Mouse (Mus musculus) hindbrain, embryonic 11.5 days (tissue): ENCODE measurements around the gene Tgm4. TPM values are rescaled to one million over a fixed set of nuclear protein-coding genes. Genes with fewer than 3 reads are reported as not detected.

Experiments used
- ATAC-seq: fragments of 200-750 bp; cut with Nextera tagmentation; 2 replicates; pipeline ENCODE4 v1.8.0; 2017; ENCODE audit warnings: mild to moderate bottlenecking, moderate TSS enrichment, moderate library complexity; ENCODE audit not compliant: low FRiP score
- DNase-seq: peaks from one replicate; pipeline ENCODE4 v3.0.0-alpha.2; 2015; ENCODE audit warnings: low spot score
- H3K27ac ChIP-seq: fragments of 300-500 bp; sonication (generic); 2 replicates; pipeline ENCODE4 v1.5.1; 2014; ENCODE audit warnings: mild to moderate bottlenecking, low read depth, low read length
- H3K27me3 ChIP-seq: fragments of 300-500 bp; sonication (generic); 2 replicates; pipeline ENCODE4 v1.6.1; 2014; ENCODE audit warnings: mild to moderate bottlenecking, low read length, moderate library complexity, mixed read lengths; ENCODE audit not compliant: control insufficient read depth, insufficient read depth
- H3K36me3 ChIP-seq: fragments of 300-500 bp; sonication (generic); 2 replicates; pipeline ENCODE4 v1.6.1; 2014; ENCODE audit warnings: mild to moderate bottlenecking, low read length, moderate library complexity, mixed read lengths; ENCODE audit not compliant: control insufficient read depth, insufficient read depth
- H3K4me1 ChIP-seq: fragments of 300-500 bp; sonication (generic); replicated peaks from 2 replicates; pipeline ENCODE4 v1.6.1; 2014; ENCODE audit warnings: low read length, mixed read lengths; ENCODE audit not compliant: control insufficient read depth, insufficient read depth
- H3K4me2 ChIP-seq: fragments of 300-500 bp; sonication (generic); replicated peaks from 2 replicates; pipeline ENCODE4 v1.6.1; 2014; ENCODE audit warnings: mild to moderate bottlenecking, low read depth, low read length
- H3K4me3 ChIP-seq: fragments of 300-500 bp; sonication (generic); 2 replicates; pipeline ENCODE4 v1.5.1; 2014; ENCODE audit warnings: low read depth, low read length
- H3K9ac ChIP-seq: fragments of 300-500 bp; sonication (generic); 2 replicates; pipeline ENCODE4 v1.6.1; 2014; ENCODE audit warnings: low read depth, low read length
- H3K9me3 ChIP-seq: fragments of 300-500 bp; sonication (generic); 2 replicates; pipeline ENCODE4 v1.6.1; 2016; ENCODE audit warnings: low read length; ENCODE audit not compliant: control insufficient read depth
- WGBS: fragments of 180-500 bp; shearing (Covaris S2); extraction: QIAGEN DNeasy Blood & Tissue Kit; methylation state at CpG from one replicate; pipeline ENCODE4 v1.1.7; 2014; 5-methylcytosine and 5-hydroxymethylcytosine counted together
- polyA plus RNA-seq: library from polyadenylated mRNA; unstranded; fragments of >200 nt; fragmentation: Nextera tagmentation; extraction: Ambion mirVana; gene quantifications from 2 replicates; pipeline ENCODE4 v1.2.1, GENCODE M21; 2014

Tgm4 gene
- polyA plus RNA-seq: 0.37 and 0.42 TPM in 2 replicates

- 85% methylated on average over 4 of the region's 4 CpGs for WGBS
- ATAC-seq (no peak), DNase-seq (no peak)
- H3K9me3 ChIP-seq: no peaks in the 10 kb centered on the region
- no peaks in the 10 kb centered on the region for H3K4me1 ChIP-seq
- H3K27ac ChIP-seq: no peak within 1 kb of the TSS
- H3K4me2 ChIP-seq: no peak within 1 kb of the TSS
- H3K27me3 ChIP-seq: no peaks in the 10 kb centered on the region
- H3K4me3 ChIP-seq: no peak within 1 kb of the TSS
- no peak within 1 kb of the TSS for H3K9ac ChIP-seq
- H3K36me3 ChIP-seq: no peaks in the 10 kb centered on the region
Measured at GRCm38 (mm10) chr9:123034426-123034825, at the start of gene Tgm4. Tgm4 (plus strand) TSS chr9:123034726.

DNA sequence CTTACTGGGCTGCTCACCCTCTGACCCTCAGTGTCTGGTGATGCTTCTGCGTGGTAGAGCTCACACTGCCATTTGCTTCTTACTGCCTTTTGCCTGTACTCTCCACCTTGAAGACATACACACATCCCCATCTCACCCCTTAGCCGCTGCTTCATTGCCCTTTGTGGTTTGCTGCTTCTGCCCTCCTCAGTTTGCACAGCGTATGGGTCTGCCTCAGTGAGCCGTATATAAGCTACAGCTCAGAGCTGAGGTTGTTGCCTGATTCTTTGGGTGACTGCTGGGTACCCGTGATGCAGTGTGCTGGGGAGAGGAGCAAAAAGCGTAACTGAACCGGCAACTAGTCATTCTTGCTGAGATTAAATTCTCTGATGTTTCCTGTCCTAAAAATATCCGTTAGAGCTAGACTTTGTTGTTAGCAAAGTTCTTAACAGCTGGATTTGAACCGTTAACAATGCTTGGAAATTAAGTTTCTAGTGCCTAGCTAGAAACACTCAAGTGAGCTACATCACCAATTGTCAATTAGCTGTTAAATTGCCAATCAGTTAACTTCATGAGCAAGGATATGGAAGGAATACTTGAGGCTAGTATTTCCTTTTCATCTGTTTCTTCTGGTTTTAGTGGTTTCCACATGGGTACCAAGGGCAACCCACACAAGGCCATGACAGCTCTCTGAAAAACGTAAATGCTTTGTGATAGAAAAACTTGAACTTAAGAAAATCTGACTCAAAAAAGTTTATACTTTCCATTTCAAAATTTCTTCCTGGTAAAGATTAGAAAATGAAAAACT is 35.9 kb upstream of the Tgm4 start:
- Histone ChIP-seq H3K4me2 (no peak overlapping the region), H3K4me1 (no peaks in the 10 kb centered on the region), H3K9ac (no peak overlapping the region), H3K36me3 (0 out of 2 replicates have a peak, but pooled peaks cover 4% of the 10 kb centered on the region), H3K9me3 (no peaks in the 10 kb centered on the region), H3K4me3 (no peak overlapping the region), H3K27me3 (no peaks in the 10 kb centered on the region), H3K27ac (no peak overlapping the region)
- ATAC-seq (no peak), DNase-seq (no peak)
- 96% methylated on average over 10 of the region's 10 CpGs for WGBS

GRCm38 (mm10) chr9:122999193-122999586 is 35.3 kb upstream of the Tgm4 start:
- Histone ChIP-seq H3K27me3 (no peaks in the 10 kb centered on the region), H3K9me3 (no peaks in the 10 kb centered on the region), H3K36me3 (0 out of 2 replicates have a peak, but pooled peaks cover 4% of the 10 kb centered on the region), H3K4me1 (no peaks in the 10 kb centered on the region), H3K4me3 (no peak overlapping the region), H3K9ac (no peak overlapping the region), H3K4me2 (no peak overlapping the region), H3K27ac (no peak overlapping the region)
- DNase-seq (no peak), ATAC-seq (no peak)
- WGBS: 96% methylated on average over 4 of the region's 4 CpGs

DNA sequence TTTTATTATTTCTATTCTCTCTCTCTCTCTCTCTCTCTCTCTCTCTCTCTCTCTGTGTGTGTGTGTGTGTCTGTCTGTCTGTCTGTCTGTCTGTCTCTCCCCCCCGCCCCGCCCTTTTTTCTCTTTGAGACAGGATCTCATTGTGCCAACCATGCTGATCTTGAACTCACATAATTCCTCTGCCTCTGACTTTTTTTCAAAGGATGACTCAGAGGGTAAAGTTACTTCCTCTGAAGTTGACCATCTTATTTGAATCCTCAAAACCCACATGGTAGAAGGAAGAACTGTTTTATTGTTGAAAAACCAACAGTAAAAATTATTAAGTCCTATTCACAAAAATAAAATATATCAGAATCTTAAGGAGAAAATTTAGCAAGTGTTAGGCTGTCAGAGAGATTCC is 29.8 kb upstream of the Tgm4 start:
- ATAC-seq: no peak
- Histone ChIP-seq H3K4me1 (no peaks in the 10 kb centered on the region), H3K9ac (no peak overlapping the region), H3K4me3 (no peak overlapping the region), H3K4me2 (no peak overlapping the region), H3K9me3 (no peaks in the 10 kb centered on the region), H3K27me3 (no peaks in the 10 kb centered on the region), H3K27ac (no peak overlapping the region), H3K36me3 (0 out of 2 replicates have a peak, but pooled peaks cover 4% of the 10 kb centered on the region)
- no peak for DNase-seq
- 95% methylated on average over 2 of the region's 2 CpGs for WGBS

- DNase-seq (no peak), ATAC-seq (no peak)
- no peak overlapping the region for H3K9ac ChIP-seq
- H3K4me1 ChIP-seq: no peaks in the 10 kb centered on the region
- peaks cover 7% of the 10 kb centered on the region; the same call in 1 of the 2 replicates for H3K36me3 ChIP-seq
- no peak overlapping the region for H3K4me2 ChIP-seq
- H3K4me3 ChIP-seq: no peak overlapping the region
- no peak overlapping the region for H3K27ac ChIP-seq
- WGBS: 83% methylated on average over 6 of the region's 6 CpGs
- H3K9me3 ChIP-seq: no peaks in the 10 kb centered on the region
- no peaks in the 10 kb centered on the region for H3K27me3 ChIP-seq
Measured at GRCm38 (mm10) chr9:123006071-123006470, 28.5 kb upstream of the Tgm4 start.

GRCm38 (mm10) chr9:123020995-123021631 is 13.4 kb upstream of the Tgm4 start, which contains the start of gene Tmem42:
Tmem42 (plus strand) TSS chr9:123021326.
- H3K9me3 ChIP-seq: no peaks in the 10 kb centered on the region
- peaks cover 5% of the 10 kb centered on the region; the same call in 1 of the 2 replicates for H3K36me3 ChIP-seq
- peak; percentile 97 for ATAC-seq
- peak within 1 kb of the TSS; percentile 85 for H3K27ac ChIP-seq
- peak within 1 kb of the TSS; percentile 72 for H3K4me2 ChIP-seq
- peak; percentile 87 for DNase-seq
- no peaks in the 10 kb centered on the region; the same call in 1 of the 2 replicates for H3K4me1 ChIP-seq
- peak within 1 kb of the TSS; percentile 60 for H3K4me3 ChIP-seq
- WGBS: 1% methylated on average over 47 of the region's 69 CpGs
- H3K9ac ChIP-seq: peak within 1 kb of the TSS; percentile 79
- no peaks in the 10 kb centered on the region for H3K27me3 ChIP-seq

- DNase-seq (no peak), ATAC-seq (peak; percentile 64)
- H3K9ac ChIP-seq: no peak overlapping the region; the same call in 1 of the 2 replicates
- H3K4me2 ChIP-seq: peak overlapping the region; percentile 72
- 0 out of 2 replicates have a peak overlapping the region, but pooled peaks have one; percentile 85 for H3K27ac ChIP-seq
- 0 out of 2 replicates have a peak, but pooled peaks cover 2% of the 10 kb centered on the region for H3K36me3 ChIP-seq
- H3K4me3 ChIP-seq: peak overlapping the region; percentile 60
- 47% methylated on average over 16 of the region's 24 CpGs for WGBS
- H3K4me1 ChIP-seq: no peaks in the 10 kb centered on the region; the same call in 1 of the 2 replicates
- no peaks in the 10 kb centered on the region for H3K9me3 ChIP-seq
- no peaks in the 10 kb centered on the region for H3K27me3 ChIP-seq
Measured at GRCm38 (mm10) chr9:123021636-123022379, 12.7 kb upstream of the Tgm4 start.

DNA sequence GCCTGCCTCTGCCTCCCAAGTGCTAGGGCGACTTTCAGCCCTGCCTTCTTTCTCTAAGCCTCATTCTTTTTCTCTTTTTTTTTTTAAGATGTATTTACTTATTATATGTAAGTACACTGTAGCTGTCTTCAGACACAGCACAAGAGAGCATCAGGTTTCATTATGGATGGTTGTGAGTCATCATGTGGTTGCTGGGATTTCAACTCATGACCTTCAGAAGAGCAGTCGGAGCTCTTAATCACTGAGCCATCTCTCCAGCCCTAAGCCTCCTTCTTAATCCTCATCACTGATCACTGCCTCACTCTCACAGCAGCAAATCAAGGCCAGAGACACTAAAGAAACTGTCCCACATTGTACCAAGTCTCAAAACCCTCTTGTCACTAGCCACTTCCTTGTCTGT is 10.3 kb upstream of the Tgm4 start:
- Histone ChIP-seq H3K27ac (no peak overlapping the region), H3K9me3 (no peaks in the 10 kb centered on the region), H3K27me3 (no peaks in the 10 kb centered on the region), H3K9ac (no peak overlapping the region), H3K4me3 (no peak overlapping the region), H3K4me2 (no peak overlapping the region), H3K36me3 (no peaks in the 10 kb centered on the region), H3K4me1 (no peaks in the 10 kb centered on the region; the same call in 1 of the 2 replicates)
- DNase-seq: no peak
- no peak for ATAC-seq
- 94% methylated on average over 2 of the region's 2 CpGs for WGBS
